Mouse (Mus musculus): ENCODE measurements around the gene Myh4. TPM values are rescaled to one million over a fixed set of nuclear protein-coding genes. Genes with fewer than 3 reads are reported as not detected.

The Myh4 gene
- polyA plus RNA-seq (2015; fragmentation: Nextera tagmentation; extraction: Ambion mirVana) = 0.02 TPM in 1 of 2 replicates, not detected in the other

DNA sequence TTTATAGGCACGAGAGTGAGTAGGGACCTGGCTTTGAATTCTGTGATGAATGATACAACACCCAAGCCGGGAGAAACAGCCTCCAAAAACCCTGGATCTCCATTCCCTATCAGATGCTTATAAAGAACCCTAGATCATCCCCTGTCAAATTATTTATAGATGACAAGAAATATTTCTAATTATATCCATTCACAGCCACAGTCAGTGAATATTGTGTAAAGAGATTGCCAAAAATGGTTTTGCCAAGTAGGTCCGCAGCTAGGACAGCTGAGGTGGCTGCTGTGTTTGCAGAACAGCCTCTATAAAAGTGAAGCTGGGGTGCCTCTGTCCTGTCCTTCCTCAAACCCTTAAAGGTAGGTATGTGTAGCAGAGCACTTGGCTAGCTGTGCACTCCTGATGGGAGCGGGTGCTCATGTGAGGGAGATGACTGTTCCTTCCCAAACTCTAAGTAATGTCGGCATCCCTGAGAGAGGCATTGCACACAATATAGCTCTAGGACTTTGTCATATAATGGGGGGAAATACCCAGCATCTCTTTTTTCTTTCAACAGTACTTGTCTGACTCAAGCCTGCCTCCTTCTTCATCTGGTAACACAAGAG, at the start of gene Myh4:
Gene Myh4 (plus strand): TSS at position 549 of the 599 bp plus-strand sequence.
- Histone ChIP-seq H3K4me2 (no peak within 1 kb of the TSS), H3K27ac (no peak within 1 kb of the TSS), H3K9ac (no peak within 1 kb of the TSS), H3K36me3 (no peaks in the 10 kb centered on the region), H3K27me3 (no peaks in the 10 kb centered on the region), H3K4me3 (no peak within 1 kb of the TSS), H3K4me1 (no peaks in the 10 kb centered on the region), H3K9me3 (no peaks in the 10 kb centered on the region)
- 68% methylated on average over 5 of the region's 5 CpGs for whole genome bisulfite sequencing
- ATAC-seq (ENCODE audit: borderline replicate concordance, extremely low read depth, low FRiP score, low TSS enrichment) = no peak

DNA sequence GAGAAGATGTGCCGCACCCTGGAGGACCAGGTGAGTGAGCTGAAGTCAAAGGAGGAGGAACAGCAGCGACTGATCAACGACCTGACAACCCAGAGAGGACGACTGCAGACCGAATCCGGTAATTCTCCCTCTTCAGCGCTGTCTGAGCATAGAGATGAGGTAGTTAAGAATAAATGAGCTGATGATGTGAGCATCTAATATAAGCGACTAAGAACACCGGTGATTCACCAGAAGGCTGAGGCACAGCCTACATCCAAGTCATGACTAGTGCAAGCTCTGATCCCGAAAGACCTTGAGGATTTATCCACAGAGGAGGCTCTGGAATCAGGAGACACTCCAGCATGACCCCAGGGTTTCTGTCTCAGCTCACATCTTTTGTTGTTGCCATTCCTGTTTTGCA, 47.5 kb upstream of the Myh4 start:
- ATAC-seq (ENCODE audit: borderline replicate concordance, extremely low read depth, low FRiP score, low TSS enrichment) = no peak
- Histone ChIP-seq H3K27ac (no peak overlapping the region), H3K36me3 (no peaks in the 10 kb centered on the region), H3K9ac (no peak overlapping the region), H3K4me1 (no peaks in the 10 kb centered on the region), H3K27me3 (no peaks in the 10 kb centered on the region), H3K4me3 (no peak overlapping the region), H3K9me3 (no peaks in the 10 kb centered on the region), H3K4me2 (no peak overlapping the region)
- 63% methylated on average over 10 of the region's 10 CpGs for WGBS

GRCm38 (mm10) chr11:67190814-67191213, 47.0 kb upstream of the Myh4 start:
- Histone ChIP-seq H3K27ac (no peak overlapping the region), H3K27me3 (no peaks in the 10 kb centered on the region)
- 82% methylated on average over 2 of the region's 2 CpGs for WGBS

GRCm38 (mm10) chr11:67191496-67191895, 46.3 kb upstream of the Myh4 start:
- Histone ChIP-seq H3K36me3 (no peaks in the 10 kb centered on the region), H3K9ac (no peak overlapping the region), H3K27ac (no peak overlapping the region), H3K9me3 (no peaks in the 10 kb centered on the region), H3K27me3 (no peaks in the 10 kb centered on the region), H3K4me2 (no peak overlapping the region), H3K4me1 (no peaks in the 10 kb centered on the region), H3K4me3 (no peak overlapping the region)
- ATAC-seq (ENCODE audit: borderline replicate concordance, extremely low read depth, low FRiP score, low TSS enrichment) = no peak
- whole genome bisulfite sequencing = 85% methylated on average over 14 of the region's 14 CpGs

More at GRCm38 (mm10) chr11:67190814-67191213, 47.0 kb upstream of the Myh4 start:
- Histone ChIP-seq H3K9ac (no peak overlapping the region), H3K4me1 (no peaks in the 10 kb centered on the region), H3K4me3 (no peak overlapping the region), H3K9me3 (no peaks in the 10 kb centered on the region), H3K36me3 (no peaks in the 10 kb centered on the region), H3K4me2 (no peak overlapping the region)
- no peak for ATAC-seq (ENCODE audit: borderline replicate concordance, extremely low read depth, low FRiP score, low TSS enrichment)

GRCm38 (mm10) chr11:67199321-67199720, 38.5 kb upstream of the Myh4 start:
- Histone ChIP-seq H3K4me1 (no peaks in the 10 kb centered on the region), H3K4me3 (no peak overlapping the region), H3K27ac (no peak overlapping the region), H3K27me3 (no peaks in the 10 kb centered on the region), H3K9ac (no peak overlapping the region), H3K36me3 (no peaks in the 10 kb centered on the region), H3K4me2 (no peak overlapping the region), H3K9me3 (no peaks in the 10 kb centered on the region)
- 41% methylated on average over 1 of the region's 1 CpGs for WGBS
- no peak for ATAC-seq (ENCODE audit: borderline replicate concordance, extremely low read depth, low FRiP score, low TSS enrichment)

DNA sequence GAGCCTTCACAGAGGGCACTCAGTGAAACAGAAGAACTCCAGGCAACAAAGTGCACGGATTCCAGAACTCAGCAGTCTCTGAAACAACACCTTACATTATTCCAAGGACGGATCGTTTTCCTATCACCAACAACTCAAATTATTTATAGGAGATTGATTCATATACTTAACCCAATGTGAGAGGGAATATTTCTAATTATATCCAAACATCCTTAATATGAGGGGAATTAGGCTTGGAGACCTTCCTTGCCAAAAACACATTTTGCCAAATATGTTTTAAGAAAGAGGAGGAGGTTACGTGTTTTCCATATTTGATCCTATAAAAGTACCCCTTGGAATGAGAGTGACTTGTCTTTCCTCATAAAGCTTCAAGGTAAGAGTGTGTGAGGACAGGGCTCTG, 38.1 kb upstream of the Myh4 start, which contains the start of gene Myh1:
Gene Myh1 (plus strand): TSS at position 301 of the 400 bp plus-strand sequence.
- Histone ChIP-seq H3K9ac (no peak within 1 kb of the TSS), H3K36me3 (no peaks in the 10 kb centered on the region), H3K27ac (no peak within 1 kb of the TSS), H3K4me1 (no peaks in the 10 kb centered on the region), H3K9me3 (no peaks in the 10 kb centered on the region), H3K27me3 (no peaks in the 10 kb centered on the region), H3K4me2 (no peak within 1 kb of the TSS), H3K4me3 (no peak within 1 kb of the TSS)
- 74% methylated on average over 4 of the region's 4 CpGs for WGBS
- ATAC-seq (ENCODE audit: borderline replicate concordance, extremely low read depth, low FRiP score, low TSS enrichment) = no peak

DNA sequence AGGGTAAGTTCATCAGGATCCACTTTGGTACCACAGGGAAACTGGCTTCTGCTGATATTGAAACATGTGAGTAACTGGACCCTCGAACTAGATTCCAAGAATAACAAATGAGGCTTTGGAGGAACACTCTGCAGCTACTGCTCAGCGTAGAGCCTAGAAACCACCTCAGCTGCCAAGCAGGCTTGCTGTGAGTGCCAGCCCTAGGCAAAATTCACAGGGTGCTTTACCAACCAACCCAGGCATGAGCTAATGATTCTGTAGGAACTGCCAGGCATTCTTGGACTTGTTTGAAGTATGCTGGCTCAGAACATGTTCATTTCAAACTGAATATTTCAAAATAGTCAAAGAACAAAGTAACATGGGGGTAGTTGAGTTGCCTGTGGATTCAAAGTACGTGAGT, 33.1 kb upstream of the Myh4 start:
- Histone ChIP-seq H3K4me1 (no peaks in the 10 kb centered on the region), H3K36me3 (no peaks in the 10 kb centered on the region), H3K27me3 (no peaks in the 10 kb centered on the region), H3K4me2 (no peak overlapping the region), H3K9me3 (no peaks in the 10 kb centered on the region), H3K4me3 (no peak overlapping the region), H3K27ac (no peak overlapping the region), H3K9ac (no peak overlapping the region)
- no peak for ATAC-seq (ENCODE audit: borderline replicate concordance, extremely low read depth, low FRiP score, low TSS enrichment)
- 74% methylated on average over 3 of the region's 3 CpGs for WGBS

GRCm38 (mm10) chr11:67221803-67222202, 16.0 kb upstream of the Myh4 start:
- H3K27me3 ChIP-seq = no peaks in the 10 kb centered on the region
- no peak overlapping the region for H3K27ac ChIP-seq

DNA sequence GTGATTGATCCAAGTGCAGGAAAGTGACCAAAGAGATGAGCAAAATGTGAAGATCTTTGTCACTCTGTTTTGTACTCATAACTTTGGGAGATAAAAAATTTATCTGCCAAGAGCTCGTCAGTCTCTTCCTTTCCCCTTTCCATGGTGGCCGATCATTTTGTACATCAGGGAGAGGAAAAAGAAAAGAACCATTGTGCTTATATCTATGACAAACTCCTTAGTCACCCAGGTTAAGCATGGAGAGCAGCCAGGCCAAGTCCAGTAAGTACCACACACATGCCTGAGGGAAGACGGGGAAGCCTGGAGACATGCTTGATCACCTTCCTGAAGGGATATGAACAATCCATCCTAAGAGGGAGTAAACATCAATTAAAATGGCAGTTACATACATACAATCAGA, 13.4 kb upstream of the Myh4 start:
- Histone ChIP-seq H3K4me1 (no peaks in the 10 kb centered on the region), H3K4me2 (no peak overlapping the region), H3K36me3 (no peaks in the 10 kb centered on the region), H3K4me3 (no peak overlapping the region), H3K27ac (no peak overlapping the region), H3K9ac (no peak overlapping the region), H3K27me3 (no peaks in the 10 kb centered on the region), H3K9me3 (no peaks in the 10 kb centered on the region)
- WGBS = 70% methylated on average over 3 of the region's 3 CpGs
- no peak for ATAC-seq (ENCODE audit: borderline replicate concordance, extremely low read depth, low FRiP score, low TSS enrichment)

More at GRCm38 (mm10) chr11:67221803-67222202, 16.0 kb upstream of the Myh4 start:
- no peaks in the 10 kb centered on the region for H3K4me1 ChIP-seq
- no peak overlapping the region for H3K9ac ChIP-seq
- 83% methylated on average over 8 of the region's 8 CpGs for WGBS
- H3K4me3 ChIP-seq = no peak overlapping the region
- ATAC-seq (ENCODE audit: borderline replicate concordance, extremely low read depth, low FRiP score, low TSS enrichment) = no peak
- H3K4me2 ChIP-seq = no peak overlapping the region
- H3K36me3 ChIP-seq = no peaks in the 10 kb centered on the region
- H3K9me3 ChIP-seq = no peaks in the 10 kb centered on the region

- Histone ChIP-seq H3K9me3 (no peaks in the 10 kb centered on the region), H3K27me3 (no peaks in the 10 kb centered on the region), H3K4me3 (no peak overlapping the region), H3K4me1 (no peaks in the 10 kb centered on the region), H3K4me2 (no peak overlapping the region), H3K27ac (no peak overlapping the region), H3K9ac (no peak overlapping the region), H3K36me3 (no peaks in the 10 kb centered on the region)
- 65% methylated on average over 3 of the region's 3 CpGs for WGBS
- no peak for ATAC-seq (ENCODE audit: borderline replicate concordance, extremely low read depth, low FRiP score, low TSS enrichment)
These were observed 9.1 kb upstream of the Myh4 start for GRCm38 (mm10) chr11:67228731-67229130.

DNA sequence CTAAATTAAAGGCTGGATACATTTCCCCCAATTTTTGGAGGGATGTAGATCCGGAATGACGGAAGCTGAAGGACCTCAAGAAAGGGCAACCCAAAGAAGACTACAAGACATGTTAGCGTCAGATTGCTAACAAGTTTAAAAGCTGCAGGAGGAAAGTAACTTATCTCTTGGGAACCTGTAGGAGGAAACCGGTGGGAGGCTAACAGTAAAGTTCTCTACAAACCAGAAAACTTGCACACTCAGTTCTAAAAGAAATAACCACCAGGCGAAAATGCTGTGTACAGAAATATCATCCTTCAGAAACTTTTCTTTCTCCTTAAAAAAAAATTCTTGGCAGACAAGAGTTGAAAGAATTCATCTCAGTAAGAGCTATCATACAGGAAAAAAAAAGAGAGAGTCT, 8.7 kb upstream of the Myh4 start:
- Histone ChIP-seq H3K36me3 (no peaks in the 10 kb centered on the region), H3K4me2 (no peak overlapping the region), H3K9ac (no peak overlapping the region), H3K4me3 (no peak overlapping the region), H3K4me1 (no peaks in the 10 kb centered on the region), H3K27me3 (no peaks in the 10 kb centered on the region), H3K9me3 (no peaks in the 10 kb centered on the region), H3K27ac (no peak overlapping the region)
- 63% methylated on average over 5 of the region's 5 CpGs for WGBS
- no peak for ATAC-seq (ENCODE audit: borderline replicate concordance, extremely low read depth, low FRiP score, low TSS enrichment)

- Histone ChIP-seq H3K36me3 (no peaks in the 10 kb centered on the region), H3K27me3 (no peaks in the 10 kb centered on the region), H3K9me3 (no peaks in the 10 kb centered on the region), H3K27ac (no peak overlapping the region), H3K4me3 (no peak overlapping the region), H3K9ac (no peak overlapping the region), H3K4me2 (no peak overlapping the region), H3K4me1 (no peaks in the 10 kb centered on the region)
- no peak for ATAC-seq (ENCODE audit: borderline replicate concordance, extremely low read depth, low FRiP score, low TSS enrichment)
- 74% methylated on average over 2 of the region's 2 CpGs for WGBS
These were observed 7.9 kb upstream of the Myh4 start for GRCm38 (mm10) chr11:67229946-67230345.
